Mouse (Mus musculus) mammary gland, adult 2 months (tissue): ENCODE measurements around the gene Faiml. TPM values are rescaled to one million over a fixed set of nuclear protein-coding genes. Genes with fewer than 3 reads are reported as not detected.

Experiments used
- polyA plus RNA-seq: library from polyadenylated mRNA; depleted of rRNA; stranded (reverse); fragments of >200 nt; gene quantifications from 2 replicates; pipeline ENCODE4 v1.2.3, GENCODE M21; 2012; ENCODE audit warnings: low replicate concordance; rRNA removed

Gene Faiml
- polyA plus RNA-seq, result not detected in 2 replicates

DNA sequence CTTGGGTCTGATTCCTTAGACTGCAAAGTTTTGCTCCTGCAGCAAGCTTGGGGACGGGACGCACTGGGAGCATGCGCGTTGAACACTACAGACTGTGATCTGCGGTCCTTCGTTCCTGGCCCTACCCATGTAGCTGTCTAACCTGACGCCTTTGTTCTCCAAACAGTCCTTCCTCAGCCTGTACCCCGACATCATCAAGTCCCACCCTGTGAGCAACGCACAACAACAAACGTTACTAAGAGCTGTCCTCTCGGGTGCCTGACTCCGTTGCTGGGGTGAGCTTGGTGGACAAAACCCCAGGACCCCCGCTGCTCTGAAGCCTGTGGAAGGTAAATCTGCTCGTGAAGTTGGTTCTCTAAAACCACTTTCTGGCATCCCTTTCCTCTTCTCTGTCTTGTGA lies at the start of gene Faiml:
TSS of gene Faiml (minus strand) at position 101 of the 400 bp plus-strand sequence.

DNA sequence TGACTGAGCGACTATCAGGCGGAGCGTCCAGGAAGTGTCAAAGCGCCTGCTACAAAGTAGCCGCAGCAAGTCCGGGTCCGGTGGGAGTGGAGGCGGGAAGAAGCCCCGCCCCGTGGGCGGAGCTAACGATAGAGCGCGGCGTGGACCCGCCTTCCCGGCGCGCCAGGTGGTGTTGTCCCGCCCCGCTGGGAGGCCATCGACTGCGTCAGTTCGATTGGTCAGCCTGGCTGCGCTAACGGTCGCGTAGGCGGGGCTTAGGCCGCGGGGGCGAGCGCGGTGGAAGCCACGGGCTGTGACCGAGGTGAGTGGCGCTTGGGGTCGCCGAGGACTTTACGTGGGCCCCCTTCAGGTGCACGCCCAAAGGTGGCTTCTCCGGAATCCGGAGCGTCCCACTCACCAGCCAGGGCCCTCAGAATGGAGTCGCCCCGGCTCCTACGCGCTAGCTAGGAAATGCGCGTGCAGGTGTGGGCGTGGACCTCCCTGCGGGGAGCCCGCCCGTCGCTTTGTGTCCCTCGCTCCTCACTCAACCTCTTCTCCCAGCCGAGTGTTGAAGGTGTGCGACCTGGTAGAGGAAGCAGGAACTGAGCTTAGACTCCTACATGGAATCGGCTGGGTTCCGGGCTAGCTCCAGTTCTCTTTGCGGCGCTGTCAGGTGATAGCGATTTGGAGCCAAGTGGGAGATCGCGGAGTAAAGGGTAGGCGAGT lies 6.3 kb upstream of the Faiml start, which contains the start of gene Cep70:
TSS of gene Cep70 (plus strand) at position 178 of the 705 bp plus-strand sequence.

Other genes starting within 250 kb of the Faiml start
- 0.19 TPM in 1 of 2 replicates, not detected in the other for gene Gm1123, start 201.5 kb downstream of the Faiml start, polyA plus RNA-seq
- gene Pik3cb, start 96.6 kb downstream of the Faiml start, polyA plus RNA-seq, result 6.5 and 8.6 TPM in 2 replicates
- 3.6 and 3.9 TPM in 2 replicates for gene Cep70, start 6.1 kb upstream of the Faiml start, polyA plus RNA-seq
- 5.7 and 6.3 TPM in 2 replicates for gene Esyt3, start 121.3 kb upstream of the Faiml start, polyA plus RNA-seq
- gene Mras, start 200.1 kb upstream of the Faiml start, polyA plus RNA-seq, result 9.4 and 10.1 TPM in 2 replicates
- gene Nme9, start 214.2 kb upstream of the Faiml start, polyA plus RNA-seq, result 0.19 TPM in 1 of 2 replicates, not detected in the other